Mouse (Mus musculus) bone marrow macrophage, adult 2 months (primary cell): Measurements from ENCODE around the gene C1ql1.

Source experiments
- CTCF ChIP-seq: IDR thresholded peaks from 2 replicates; pipeline ENCODE4 v1.5.1; 2012; ENCODE audit warnings: low read depth, mild to moderate bottlenecking, low read length, moderate library complexity
- POLR2A ChIP-seq: IDR thresholded peaks from 2 replicates; pipeline ENCODE4 v1.6.1; 2012; ENCODE audit warnings: mild to moderate bottlenecking, low read depth, low read length, borderline replicate concordance

- TF ChIP-seq CTCF (no peak), POLR2A (no peak)
Measured at GRCm38 (mm10) chr11:102956962-102957614, 10.6 kb upstream of the C1ql1 start.
